Mouse (Mus musculus) spleen, adult 2 months (tissue): ENCODE data around the gene Tbc1d5. TPM values are rescaled to one million over a fixed set of nuclear protein-coding genes. Genes with fewer than 3 reads are reported as not detected.

Source experiments
- DNase-seq, 2 experiments: peaks; one replicate each; pipeline versions ENCODE4 v3.0.0 to v3.0.0-alpha.2; 2012 to 2021; ENCODE audit warnings: low spot score in 2 of 2, low read depth in 1 of 2
- H3K27ac ChIP-seq: fragments of 200-500 bp; 2 replicates; pipeline ENCODE4 v1.5.1; 2012; ENCODE audit warnings: low read length, inconsistent platforms; ENCODE audit not compliant: insufficient read depth
- H3K27me3 ChIP-seq: fragments of 200-500 bp; 2 replicates; pipeline ENCODE4 v1.6.1; 2012; ENCODE audit warnings: mild to moderate bottlenecking, moderate library complexity, low read length, inconsistent platforms; ENCODE audit not compliant: control insufficient read depth, insufficient read depth
- H3K36me3 ChIP-seq: fragments of 200-500 bp; 2 replicates; pipeline ENCODE4 v1.6.1; 2012; ENCODE audit warnings: mild to moderate bottlenecking, low read length, inconsistent platforms; ENCODE audit not compliant: control insufficient read depth, insufficient read depth
- H3K4me1 ChIP-seq: fragments of 200-500 bp; 2 replicates; pipeline ENCODE4 v1.6.1; 2011; ENCODE audit warnings: inconsistent platforms; ENCODE audit not compliant: control insufficient read depth, insufficient read depth, insufficient read length
- H3K4me3 ChIP-seq: fragments of 200-500 bp; 2 replicates; pipeline ENCODE4 v1.5.1; 2011; ENCODE audit warnings: mild to moderate bottlenecking, inconsistent platforms; ENCODE audit not compliant: insufficient read depth, insufficient read length; ENCODE audit errors: extremely low read depth
- CTCF ChIP-seq: fragments of 200-500 bp; IDR thresholded peaks from 2 replicates; pipeline ENCODE4 v1.5.1; 2011; ENCODE audit warnings: mild to moderate bottlenecking, inconsistent platforms; ENCODE audit not compliant: insufficient read depth, insufficient read length, insufficient replicate concordance; ENCODE audit errors: extremely low read depth
- POLR2A ChIP-seq: fragments of 200-500 bp; IDR thresholded peaks from 2 replicates; pipeline ENCODE4 v1.6.1; 2011; ENCODE audit warnings: low read depth, low read length, inconsistent platforms
- WGBS: fragments of 180-500 bp; shearing (Covaris S2); methylation state at CpG from one replicate; pipeline ENCODE4 v1.1.7; 2018; 5-methylcytosine and 5-hydroxymethylcytosine counted together
- polyA plus RNA-seq: library from polyadenylated mRNA; depleted of rRNA; stranded (reverse); fragments of >200 nt; gene quantifications from 2 replicates; pipeline ENCODE4 v1.2.3, GENCODE M21; 2012

The Tbc1d5 gene
- polyA plus RNA-seq, 1 experiment, result 11.4 TPM

DNA sequence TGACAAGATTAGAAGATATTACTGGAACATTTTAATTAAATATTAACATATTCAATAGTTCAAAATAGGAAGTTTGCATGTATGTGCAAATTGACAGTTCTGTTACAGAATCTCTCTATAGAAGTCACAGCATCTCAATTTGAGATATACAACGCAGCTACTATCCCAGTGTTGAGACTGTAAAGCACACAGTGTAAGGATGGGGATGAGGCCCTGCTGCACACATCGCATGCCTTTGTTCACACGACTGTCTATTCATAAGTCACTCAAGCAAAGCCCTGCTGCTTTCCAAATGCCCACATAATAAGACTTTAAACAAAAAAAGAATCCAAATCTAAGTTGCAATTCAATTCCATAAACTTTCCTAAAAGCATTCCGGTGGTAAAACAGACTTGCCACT is 37.1 kb downstream of the Tbc1d5 start:
- Histone ChIP-seq H3K36me3 (peaks cover 1% of the 10 kb centered on the region), H3K27me3 (no peaks in the 10 kb centered on the region), H3K27ac (no peak overlapping the region), H3K4me3 (no peak overlapping the region), H3K4me1 (no peaks in the 10 kb centered on the region)
- 98% methylated on average over 4 of the region's 4 CpGs for WGBS
- TF ChIP-seq POLR2A (no peak), CTCF (no peak)
- DNase-seq, result no peak

DNA sequence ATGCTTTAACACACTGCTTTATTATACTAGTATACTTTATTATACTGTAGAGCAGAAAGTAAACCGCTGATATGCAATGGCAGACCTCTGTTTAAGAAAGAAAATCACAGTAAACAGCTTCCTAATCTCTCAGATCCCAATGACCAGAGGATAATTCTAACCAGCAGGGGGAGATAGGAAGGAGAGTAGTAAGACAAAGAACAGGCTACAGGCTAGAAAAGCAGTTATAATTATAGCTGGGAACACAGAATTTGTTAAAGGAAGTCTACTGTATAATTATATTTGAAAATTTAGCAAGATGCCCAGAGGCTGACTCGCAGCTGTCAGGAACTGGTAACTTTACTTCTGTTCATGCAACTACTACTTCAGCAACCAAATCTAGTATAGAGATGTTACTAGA is 68.0 kb downstream of the Tbc1d5 start:
- TF ChIP-seq POLR2A, result no peak
- Histone ChIP-seq H3K27ac (no peak overlapping the region), H3K27me3 (no peaks in the 10 kb centered on the region), H3K4me1 (no peaks in the 10 kb centered on the region; the same call in 1 of the 2 replicates), H3K4me3 (no peak overlapping the region), H3K36me3 (no peaks in the 10 kb centered on the region)
- no peak for DNase-seq
- 63% methylated on average over 2 of the region's 2 CpGs for WGBS

GRCm38 (mm10) chr17:51104294-51104693 is 74.9 kb downstream of the Tbc1d5 start:
- no peak overlapping the region for H3K4me3 ChIP-seq
- no peak for DNase-seq
- H3K4me1 ChIP-seq, result no peaks in the 10 kb centered on the region
- H3K36me3 ChIP-seq, result no peaks in the 10 kb centered on the region
- H3K27ac ChIP-seq, result no peak overlapping the region
- TF ChIP-seq CTCF (no peak), POLR2A (no peak)
- WGBS, result 93% methylated on average over 1 of the region's 1 CpGs
- H3K27me3 ChIP-seq, result no peaks in the 10 kb centered on the region

- TF ChIP-seq POLR2A, result no peak
- no peak for TF ChIP-seq CTCF
- Histone ChIP-seq H3K4me1 (no peaks in the 10 kb centered on the region), H3K4me3 (no peak overlapping the region), H3K27ac (no peak overlapping the region), H3K36me3 (no peaks in the 10 kb centered on the region), H3K27me3 (no peaks in the 10 kb centered on the region)
- no peak for DNase-seq
- 78% methylated on average over 1 of the region's 1 CpGs for WGBS
Observed at GRCm38 (mm10) chr17:51043869-51044268, 135.3 kb downstream of the Tbc1d5 start.

DNA sequence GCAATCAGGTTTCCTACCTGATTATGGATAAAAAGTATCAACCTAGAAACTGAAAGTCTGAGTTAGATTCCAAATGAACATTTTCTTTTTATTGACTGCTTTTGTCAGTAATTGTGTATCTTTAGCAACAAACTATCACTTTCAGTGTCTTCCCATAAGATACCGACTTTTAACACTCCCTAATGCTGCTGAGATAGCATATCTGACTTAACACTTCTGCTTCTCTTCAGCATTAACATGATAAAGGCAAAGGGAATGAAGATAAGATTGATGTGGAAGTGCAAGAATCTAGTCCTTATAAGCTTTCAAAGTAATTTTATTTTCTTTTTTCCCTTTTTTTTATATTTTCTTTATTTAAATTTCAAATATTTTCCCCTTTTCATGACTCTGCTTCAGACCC is 138.3 kb downstream of the Tbc1d5 start:
- Histone ChIP-seq H3K27ac (no peak overlapping the region), H3K4me1 (no peaks in the 10 kb centered on the region), H3K27me3 (no peaks in the 10 kb centered on the region), H3K36me3 (no peaks in the 10 kb centered on the region), H3K4me3 (no peak overlapping the region)
- no peak for DNase-seq
- 73% methylated on average over 1 of the region's 1 CpGs for WGBS
- TF ChIP-seq CTCF (no peak), POLR2A (no peak)

GRCm38 (mm10) chr17:51023227-51023626 is 155.9 kb downstream of the Tbc1d5 start:
- Histone ChIP-seq H3K4me1 (no peaks in the 10 kb centered on the region; the same call in 1 of the 2 replicates), H3K27me3 (no peaks in the 10 kb centered on the region), H3K36me3 (no peaks in the 10 kb centered on the region; the same call in 1 of the 2 replicates), H3K27ac (no peak overlapping the region), H3K4me3 (no peak overlapping the region)
- WGBS, result 97% methylated on average over 5 of the region's 5 CpGs
- TF ChIP-seq CTCF, result no peak
- no peak for DNase-seq

DNA sequence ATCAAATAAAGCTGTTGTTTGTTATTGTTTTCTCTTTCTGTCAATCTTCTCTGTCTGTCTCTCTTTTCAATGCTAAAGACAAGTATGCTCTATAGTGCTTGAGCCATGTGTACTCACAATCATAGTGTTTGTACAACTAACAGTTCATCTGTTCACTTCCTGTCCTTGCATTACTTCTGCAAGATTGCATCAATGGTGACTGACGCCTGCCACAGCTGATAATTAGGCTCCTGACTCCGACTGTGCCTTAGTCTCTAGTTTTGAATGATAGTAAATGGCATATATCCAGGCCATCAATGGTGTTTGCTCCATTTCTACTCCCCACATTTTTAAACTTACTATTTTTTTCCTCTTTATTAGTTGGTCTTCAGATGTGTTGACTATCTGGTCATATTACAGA is 162.8 kb downstream of the Tbc1d5 start:
- Histone ChIP-seq H3K27me3 (no peaks in the 10 kb centered on the region), H3K27ac (no peak overlapping the region), H3K36me3 (no peaks in the 10 kb centered on the region), H3K4me1 (no peaks in the 10 kb centered on the region), H3K4me3 (no peak overlapping the region)
- no peak for DNase-seq
- 83% methylated on average over 2 of the region's 2 CpGs for WGBS
- no peak for TF ChIP-seq POLR2A
- TF ChIP-seq CTCF, result no peak
